Mouse (Mus musculus): Measurements from ENCODE around the gene Aamp.

Gene Aamp

GRCm38 (mm10) chr1:74240311-74240710 lies 44.2 kb downstream of the Aamp start:
- in situ Hi-C loops (cut with MboI, MseI): no loop called here

- in situ Hi-C loops (cut with MboI, MseI): no loop called here
These were observed 44.9 kb downstream of the Aamp start for GRCm38 (mm10) chr1:74239618-74240017.

- in situ Hi-C loops (cut with MboI, MseI): no loop called here
These were observed 45.4 kb downstream of the Aamp start for GRCm38 (mm10) chr1:74239162-74239561.

- in situ Hi-C loops (cut with MboI, MseI): no loop called here
These were observed 46.4 kb downstream of the Aamp start for GRCm38 (mm10) chr1:74238136-74238535.

GRCm38 (mm10) chr1:74237671-74238070 lies 46.9 kb downstream of the Aamp start:
- in situ Hi-C loops (cut with MboI, MseI): no loop called here

- in situ Hi-C loops (cut with MboI, MseI): no loop called here
These were observed 47.8 kb downstream of the Aamp start for GRCm38 (mm10) chr1:74236590-74237317.

- in situ Hi-C loops (cut with MboI, MseI): no loop called here
These were observed 48.5 kb downstream of the Aamp start, which contains the start of gene Arpc2 for GRCm38 (mm10) chr1:74235938-74236589. Gene Arpc2 (plus strand): TSS chr1:74236084.

- in situ Hi-C loops (cut with MboI, MseI): no loop called here
These were observed 53.5 kb downstream of the Aamp start for GRCm38 (mm10) chr1:74230992-74231391.

- in situ Hi-C loops (cut with MboI, MseI): no loop called here
These were observed 54.6 kb downstream of the Aamp start for GRCm38 (mm10) chr1:74229942-74230341.

Measured in regulatory T cell (primary cell).